Mouse (Mus musculus) embryonic fibroblast, embryonic 13.5 days (primary cell): ENCODE results near the gene Ccdc136. TPM values are rescaled to one million over a fixed set of nuclear protein-coding genes. Genes with fewer than 3 reads are reported as not detected.
"Not testable (repeated sequence)": the region's sequence is repeated elsewhere in the genome, so short reads cannot be mapped to it uniquely, and the experiment has no call there.

Experiments
- H3K27ac ChIP-seq: 2 replicates; pipeline ENCODE4 v1.5.1; 2012; ENCODE audit warnings: low read length, control low read depth, inconsistent platforms; ENCODE audit not compliant: insufficient read depth
- H3K4me1 ChIP-seq: 2 replicates; pipeline ENCODE4 v1.6.1; 2011; ENCODE audit warnings: low read length; ENCODE audit not compliant: control insufficient read depth, insufficient read depth
- H3K4me3 ChIP-seq: 2 replicates; pipeline ENCODE4 v1.5.1; 2011; ENCODE audit warnings: mild to moderate bottlenecking, control low read depth, low read length; ENCODE audit not compliant: insufficient read depth
- CTCF ChIP-seq: IDR thresholded peaks from 2 replicates; pipeline ENCODE4 v1.5.1; 2011; ENCODE audit warnings: mild to moderate bottlenecking, control low read depth, low read length, moderate library complexity, borderline replicate concordance; ENCODE audit not compliant: insufficient read depth
- POLR2A ChIP-seq: IDR thresholded peaks from 2 replicates; pipeline ENCODE4 v1.6.1; 2011; ENCODE audit warnings: low read depth, mild to moderate bottlenecking, control low read depth, low read length, moderate library complexity
- polyA plus RNA-seq: library from polyadenylated mRNA; stranded (reverse); fragments of >200 nt; gene quantifications from 2 replicates; pipeline ENCODE4 v1.2.4, GENCODE M21; 2011; ENCODE audit warnings: low read depth; ENCODE audit not compliant: missing spikeins, insufficient read length

The Ccdc136 gene
- polyA plus RNA-seq, 1 experiment, result 25.1 TPM

GRCm38 (mm10) chr6:29389425-29389824, 6.7 kb upstream of the Ccdc136 start:
- TF ChIP-seq CTCF (no peak), POLR2A (no peak)

GRCm38 (mm10) chr6:29390500-29390899, 5.6 kb upstream of the Ccdc136 start:
- H3K4me1 ChIP-seq, H3K4me3 ChIP-seq, H3K27ac ChIP-seq: not testable (repeated sequence)

More at GRCm38 (mm10) chr6:29389425-29389824, 6.7 kb upstream of the Ccdc136 start:
- 0 out of 2 replicates have a peak, but pooled peaks cover 5% of the 10 kb centered on the region for H3K4me1 ChIP-seq
- H3K4me3 ChIP-seq, result no peak overlapping the region
- H3K27ac ChIP-seq, result no peak overlapping the region

- H3K4me1 ChIP-seq, H3K4me3 ChIP-seq, H3K27ac ChIP-seq: not testable (repeated sequence)
These were observed 4.9 kb upstream of the Ccdc136 start for GRCm38 (mm10) chr6:29391241-29391640.

- 0 out of 2 replicates have a peak, but pooled peaks cover 5% of the 10 kb centered on the region for H3K4me1 ChIP-seq
- H3K27ac ChIP-seq, result no peak overlapping the region
- no peak for TF ChIP-seq CTCF
- TF ChIP-seq POLR2A, result no peak
- H3K4me3 ChIP-seq, result no peak overlapping the region
These were observed 4.3 kb upstream of the Ccdc136 start for GRCm38 (mm10) chr6:29391802-29392201.

- Histone ChIP-seq H3K27ac (no peak overlapping the region), H3K4me1 (no peaks in the 10 kb centered on the region), H3K4me3 (no peak overlapping the region)
- TF ChIP-seq CTCF (no peak), POLR2A (no peak)
These were observed 1.8 kb upstream of the Ccdc136 start for GRCm38 (mm10) chr6:29394286-29394685.

- Histone ChIP-seq H3K27ac (no peak overlapping the region), H3K4me1 (no peaks in the 10 kb centered on the region), H3K4me3 (peak overlapping the region; percentile 54)
- TF ChIP-seq POLR2A (no peak), CTCF (no peak)
These were observed 818 bp downstream of the Ccdc136 start for GRCm38 (mm10) chr6:29396714-29397540.

- no peak for TF ChIP-seq CTCF
- TF ChIP-seq POLR2A, result 0 out of 2 replicates have a peak, but pooled peaks have one; percentile 39
- Histone ChIP-seq H3K4me3 (peak overlapping the region; percentile 54), H3K4me1 (no peaks in the 10 kb centered on the region), H3K27ac (no peak overlapping the region)
These were observed 1.5 kb downstream of the Ccdc136 start for GRCm38 (mm10) chr6:29397575-29397974.

- Histone ChIP-seq H3K4me1 (no peaks in the 10 kb centered on the region), H3K4me3 (no peak overlapping the region), H3K27ac (no peak overlapping the region)
- TF ChIP-seq CTCF, result no peak
- no peak for TF ChIP-seq POLR2A
These were observed 3.7 kb downstream of the Ccdc136 start for GRCm38 (mm10) chr6:29399851-29400250.

- H3K4me3 ChIP-seq, result no peak overlapping the region
These were observed 6.7 kb downstream of the Ccdc136 start for GRCm38 (mm10) chr6:29402693-29403342.

GRCm38 (mm10) chr6:29406412-29406811, 10.3 kb downstream of the Ccdc136 start:
- H3K4me1 ChIP-seq, result no peaks in the 10 kb centered on the region
- H3K4me3 ChIP-seq, result no peak overlapping the region
- no peak overlapping the region for H3K27ac ChIP-seq
- TF ChIP-seq CTCF, result no peak
- no peak for TF ChIP-seq POLR2A

More at GRCm38 (mm10) chr6:29402693-29403342, 6.7 kb downstream of the Ccdc136 start:
- Histone ChIP-seq H3K4me1 (no peaks in the 10 kb centered on the region), H3K27ac (no peak overlapping the region)
- no peak for TF ChIP-seq CTCF
- TF ChIP-seq POLR2A, result no peak
